Mouse (Mus musculus) embryonic facial prominence, embryonic 14.5 days (tissue): ENCODE data around the gene Cdk6. TPM values are rescaled to one million over a fixed set of nuclear protein-coding genes. Genes with fewer than 3 reads are reported as not detected.

Experiments used
- ATAC-seq: fragments of 200-750 bp; cut with Nextera tagmentation; 2 replicates; pipeline ENCODE4 v1.8.0; 2017; ENCODE audit warnings: low read depth, moderate number of reproducible peaks, moderate TSS enrichment
- DNase-seq: peaks from one replicate; pipeline ENCODE4 v3.0.0-alpha.2; 2015; ENCODE audit warnings: low spot score
- H3K27ac ChIP-seq: fragments of 300-500 bp; sonication (generic); replicated peaks from 2 replicates; pipeline ENCODE4 v1.5.1; 2014; ENCODE audit warnings: low read depth, mild to moderate bottlenecking, low read length, moderate library complexity
- H3K27me3 ChIP-seq: fragments of 300-500 bp; sonication (generic); replicated peaks from 2 replicates; pipeline ENCODE4 v1.6.1; 2014; ENCODE audit warnings: low read length; ENCODE audit not compliant: control insufficient read depth, insufficient read depth
- H3K36me3 ChIP-seq: fragments of 300-500 bp; sonication (generic); 2 replicates; pipeline ENCODE4 v1.6.1; 2014; ENCODE audit warnings: low read length, mixed read lengths; ENCODE audit not compliant: control insufficient read depth, insufficient read depth
- H3K4me1 ChIP-seq: fragments of 300-500 bp; sonication (generic); 2 replicates; pipeline ENCODE4 v1.6.1; 2014; ENCODE audit warnings: antibody characterized with exemption, low read length; ENCODE audit not compliant: control insufficient read depth, insufficient read depth
- H3K4me2 ChIP-seq: fragments of 300-500 bp; sonication (generic); 2 replicates; pipeline ENCODE4 v1.6.1; 2014; ENCODE audit warnings: low read depth, mild to moderate bottlenecking, low read length, moderate library complexity, mixed read lengths
- H3K4me3 ChIP-seq: fragments of 300-500 bp; sonication (generic); 2 replicates; pipeline ENCODE4 v1.5.1; 2014; ENCODE audit warnings: low read depth, mild to moderate bottlenecking, low read length
- H3K9ac ChIP-seq: fragments of 300-500 bp; sonication (generic); 2 replicates; pipeline ENCODE4 v1.6.1; 2014; ENCODE audit warnings: low read depth, mild to moderate bottlenecking, low read length, moderate library complexity, mixed read lengths
- H3K9me3 ChIP-seq: fragments of 300-500 bp; sonication (generic); 2 replicates; pipeline ENCODE4 v1.6.1; 2016; ENCODE audit warnings: low read length; ENCODE audit not compliant: control insufficient read depth
- WGBS: fragments of 180-500 bp; shearing (Covaris S2); extraction: QIAGEN DNeasy Blood & Tissue Kit; methylation state at CpG from one replicate; pipeline ENCODE4 v1.1.7; 2014; 5-methylcytosine and 5-hydroxymethylcytosine counted together
- polyA plus RNA-seq: library from polyadenylated mRNA; unstranded; fragments of >200 nt; fragmentation: Nextera tagmentation; extraction: Ambion mirVana; gene quantifications from 2 replicates; pipeline ENCODE4 v1.2.1, GENCODE M21; 2014

Gene Cdk6
- polyA plus RNA-seq, 1 experiment from 2014 or later, result 21.3 TPM

GRCm38 (mm10) chr5:3470866-3471265 is 129.6 kb downstream of the Cdk6 start:
- Histone ChIP-seq H3K4me1 (peaks cover 2% of the 10 kb centered on the region; the same call in 1 of the 2 replicates), H3K9ac (no peak overlapping the region), H3K4me3 (no peak overlapping the region), H3K27me3 (no peaks in the 10 kb centered on the region), H3K4me2 (no peak overlapping the region), H3K27ac (no peak overlapping the region), H3K9me3 (no peaks in the 10 kb centered on the region), H3K36me3 (no peaks in the 10 kb centered on the region)
- ATAC-seq (no peak), DNase-seq (no peak)
- WGBS, result 91% methylated on average over 10 of the region's 10 CpGs

GRCm38 (mm10) chr5:3472311-3473156 is 131.2 kb downstream of the Cdk6 start:
- no peak overlapping the region for H3K4me2 ChIP-seq
- ATAC-seq (no peak), DNase-seq (no peak)
- H3K27ac ChIP-seq, result no peak overlapping the region
- H3K4me1 ChIP-seq, result no peaks in the 10 kb centered on the region
- no peaks in the 10 kb centered on the region for H3K27me3 ChIP-seq
- H3K36me3 ChIP-seq, result no peaks in the 10 kb centered on the region
- no peaks in the 10 kb centered on the region for H3K9me3 ChIP-seq
- no peak overlapping the region for H3K9ac ChIP-seq
- H3K4me3 ChIP-seq, result no peak overlapping the region
- 85% methylated on average over 22 of the region's 22 CpGs for WGBS

GRCm38 (mm10) chr5:3477711-3478110 is 136.4 kb downstream of the Cdk6 start:
- Histone ChIP-seq H3K4me1 (no peaks in the 10 kb centered on the region), H3K27ac (no peak overlapping the region), H3K27me3 (no peaks in the 10 kb centered on the region), H3K4me3 (no peak overlapping the region), H3K9me3 (no peaks in the 10 kb centered on the region), H3K36me3 (no peaks in the 10 kb centered on the region), H3K4me2 (no peak overlapping the region), H3K9ac (no peak overlapping the region)
- no peak for DNase-seq
- no peak for ATAC-seq
- 85% methylated on average over 3 of the region's 3 CpGs for WGBS

- H3K36me3 ChIP-seq, result no peaks in the 10 kb centered on the region
- no peaks in the 10 kb centered on the region for H3K4me1 ChIP-seq
- H3K4me3 ChIP-seq, result no peak overlapping the region
- H3K27me3 ChIP-seq, result no peaks in the 10 kb centered on the region
- no peak overlapping the region for H3K4me2 ChIP-seq
- no peak overlapping the region for H3K27ac ChIP-seq
- no peak for ATAC-seq
- no peak overlapping the region for H3K9ac ChIP-seq
- DNase-seq, result no peak
- no peaks in the 10 kb centered on the region for H3K9me3 ChIP-seq
- 89% methylated on average over 8 of the region's 8 CpGs for WGBS
These were observed 136.9 kb downstream of the Cdk6 start for GRCm38 (mm10) chr5:3478216-3478615.

GRCm38 (mm10) chr5:3479016-3479795 is 137.9 kb downstream of the Cdk6 start:
- Histone ChIP-seq H3K4me3 (no peak overlapping the region), H3K27ac (no peak overlapping the region), H3K4me1 (no peaks in the 10 kb centered on the region), H3K27me3 (no peaks in the 10 kb centered on the region), H3K36me3 (no peaks in the 10 kb centered on the region), H3K9ac (no peak overlapping the region), H3K9me3 (no peaks in the 10 kb centered on the region), H3K4me2 (no peak overlapping the region)
- DNase-seq (no peak), ATAC-seq (no peak)
- 91% methylated on average over 7 of the region's 7 CpGs for WGBS

- no peak for DNase-seq
- 93% methylated on average over 9 of the region's 9 CpGs for WGBS
- no peak overlapping the region for H3K4me3 ChIP-seq
These were observed 139.5 kb downstream of the Cdk6 start for GRCm38 (mm10) chr5:3480637-3481395.

GRCm38 (mm10) chr5:3482474-3482873 is 141.2 kb downstream of the Cdk6 start:
- no peak overlapping the region for H3K4me2 ChIP-seq
- H3K27ac ChIP-seq, result no peak overlapping the region
- H3K9ac ChIP-seq, result no peak overlapping the region
- 89% methylated on average over 7 of the region's 7 CpGs for WGBS
- no peak for DNase-seq
- no peaks in the 10 kb centered on the region for H3K27me3 ChIP-seq
- 0 out of 2 replicates have a peak, but pooled peaks cover 9% of the 10 kb centered on the region for H3K36me3 ChIP-seq
- no peaks in the 10 kb centered on the region for H3K9me3 ChIP-seq
- H3K4me3 ChIP-seq, result no peak overlapping the region
- H3K4me1 ChIP-seq, result no peaks in the 10 kb centered on the region
- ATAC-seq, result no peak

More at GRCm38 (mm10) chr5:3480637-3481395, 139.5 kb downstream of the Cdk6 start:
- Histone ChIP-seq H3K27ac (no peak overlapping the region), H3K4me1 (no peaks in the 10 kb centered on the region), H3K27me3 (no peaks in the 10 kb centered on the region), H3K9me3 (no peaks in the 10 kb centered on the region), H3K9ac (no peak overlapping the region), H3K4me2 (no peak overlapping the region), H3K36me3 (0 out of 2 replicates have a peak, but pooled peaks cover 7% of the 10 kb centered on the region)
- no peak for ATAC-seq

- H3K4me3 ChIP-seq, result no peak overlapping the region
- H3K4me2 ChIP-seq, result no peak overlapping the region
- H3K27ac ChIP-seq, result no peak overlapping the region
- DNase-seq, result no peak
- H3K36me3 ChIP-seq, result 0 out of 2 replicates have a peak, but pooled peaks cover 9% of the 10 kb centered on the region
- no peak overlapping the region for H3K9ac ChIP-seq
- no peaks in the 10 kb centered on the region for H3K4me1 ChIP-seq
- 87% methylated on average over 5 of the region's 5 CpGs for WGBS
- no peaks in the 10 kb centered on the region for H3K9me3 ChIP-seq
- H3K27me3 ChIP-seq, result no peaks in the 10 kb centered on the region
- ATAC-seq, result no peak
These were observed 141.9 kb downstream of the Cdk6 start for GRCm38 (mm10) chr5:3483054-3483722.
